Mouse (Mus musculus) layer of hippocampus, postnatal 25 days (tissue): ENCODE data around the gene Galnt17. TPM values are rescaled to one million over a fixed set of nuclear protein-coding genes. Genes with fewer than 3 reads are reported as not detected.

ENCODE experiments used
- DNase-seq, 2 experiments: peaks; one replicate each; pipeline ENCODE4 v3.0.0; 2022; ENCODE audit warnings: mixed read lengths in 2 of 2, low spot score in 1 of 2; ENCODE audit errors: extremely low spot score in 1 of 2
- total RNA-seq, 2 experiments: library from RNA; stranded (reverse); gene quantifications; 2 replicates each; pipeline ENCODE4 v1.2.3; 2021

The Galnt17 gene
- total RNA-seq, 2 experiments from 2014 or later: 118 to 133 TPM

- peak in 1 of 2 experiments; percentile 71 for DNase-seq
These were observed 450.1 kb downstream of the Galnt17 start for GRCm38 (mm10) chr5:130858148-130858547.

DNA sequence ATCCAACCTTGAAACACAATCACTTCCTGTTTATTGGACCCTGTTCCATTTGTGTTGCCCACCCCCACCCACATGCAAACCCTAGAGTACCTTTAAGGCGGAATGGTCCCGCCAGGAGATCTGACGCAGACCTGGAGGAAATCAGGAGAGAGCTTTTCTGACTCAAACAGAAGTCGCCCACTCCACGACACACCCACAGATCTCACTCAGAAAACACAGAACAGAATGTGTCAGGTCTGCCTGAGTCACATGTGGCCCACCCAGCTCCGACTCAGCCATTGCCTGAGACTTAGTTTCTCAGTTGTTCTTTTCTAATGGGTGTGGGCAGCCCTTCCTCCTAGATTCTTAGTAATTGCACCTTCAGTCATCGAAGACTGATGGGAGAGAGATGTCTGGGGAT lies 453.9 kb downstream of the Galnt17 start:
- DNase-seq: no peak

DNA sequence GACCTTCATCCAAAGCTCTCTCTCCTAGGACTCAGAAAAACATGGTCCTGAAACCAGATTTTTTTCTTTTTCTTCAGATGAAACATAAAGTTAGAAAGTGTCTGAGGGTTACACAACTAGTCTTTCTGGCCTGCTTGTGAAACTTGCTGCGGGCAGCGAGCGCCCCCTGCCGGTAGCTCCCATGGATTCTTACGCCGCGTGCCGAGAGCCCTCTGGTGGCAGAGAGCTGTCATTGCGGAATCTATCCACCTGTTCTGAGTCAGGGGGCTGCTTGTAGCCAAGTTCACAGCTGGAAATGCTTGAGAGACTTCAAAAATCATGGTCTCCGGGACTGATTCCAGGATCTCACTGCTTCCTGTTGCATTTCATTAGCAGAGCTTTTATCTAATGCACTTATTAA lies 454.9 kb downstream of the Galnt17 start:
- DNase-seq: peak; percentile 96 to 97

DNA sequence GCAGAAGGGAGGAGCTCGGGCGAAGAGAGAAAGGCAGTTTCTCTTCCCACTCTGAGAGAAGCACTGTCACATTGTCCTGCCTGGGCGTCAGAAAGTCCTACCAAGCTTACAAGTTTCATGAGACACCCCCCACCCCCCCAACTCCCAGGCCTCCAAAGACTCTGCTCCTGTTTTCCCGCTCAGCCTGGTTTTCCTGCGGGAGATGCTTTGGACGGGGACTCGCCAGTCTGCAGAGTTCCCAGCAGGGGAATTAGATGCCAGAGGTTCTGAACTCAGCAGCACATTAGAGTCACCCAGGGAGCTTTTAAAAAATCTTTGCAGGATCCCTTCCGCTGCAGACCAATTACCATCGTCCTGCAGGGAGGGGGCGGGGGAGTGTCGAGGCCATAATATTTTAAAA lies 456.1 kb downstream of the Galnt17 start:
- no peak for DNase-seq

DNA sequence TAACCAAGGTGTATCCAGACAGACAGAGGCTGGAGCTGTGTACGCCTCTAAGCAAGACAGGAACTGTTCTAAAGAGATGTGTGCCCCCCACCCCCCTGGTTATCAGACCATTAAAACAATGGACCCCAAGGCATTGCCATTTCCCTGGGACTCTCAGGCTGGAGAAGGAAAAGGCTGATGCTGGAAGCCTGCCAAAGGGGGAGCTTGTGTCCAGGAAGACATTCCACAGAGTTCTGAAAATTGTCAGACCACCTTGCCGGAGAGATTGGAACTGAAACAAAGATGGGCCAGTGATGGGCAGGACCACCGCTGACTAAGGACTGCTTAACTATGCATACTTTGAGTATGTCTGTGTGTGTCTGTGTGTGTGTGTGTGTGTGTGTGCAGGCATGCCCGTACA lies 458.7 kb downstream of the Galnt17 start:
- no peak for DNase-seq

DNA sequence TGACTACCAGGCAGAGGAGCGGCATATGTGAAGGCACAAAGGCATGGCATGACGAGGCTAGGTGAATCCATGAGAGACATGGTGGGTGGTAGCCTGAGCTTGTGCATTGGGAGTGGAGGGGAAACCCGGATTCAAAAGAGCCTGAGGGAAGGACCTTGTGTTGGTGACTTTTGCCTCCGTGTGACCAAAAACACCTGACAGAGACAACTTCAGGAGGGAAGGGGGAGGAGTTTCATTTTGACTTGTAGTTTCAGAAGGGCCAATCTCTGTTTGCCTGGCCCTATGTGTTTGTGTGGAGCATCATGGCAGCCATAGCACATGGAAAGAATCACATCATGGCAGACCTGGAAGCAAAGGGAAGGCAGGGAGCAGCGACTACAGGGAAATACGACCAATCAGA lies 459.7 kb downstream of the Galnt17 start:
- DNase-seq: no peak

- no peak for DNase-seq
These were observed 482.5 kb downstream of the Galnt17 start for GRCm38 (mm10) chr5:130825797-130826196.
